Mouse (Mus musculus) forebrain, embryonic 10.5 days (tissue): ENCODE results near the gene Ipcef1. TPM values are rescaled to one million over a fixed set of nuclear protein-coding genes. Genes with fewer than 3 reads are reported as not detected.

Experiments used
- DNase-seq: peaks from one replicate; pipeline ENCODE4 v3.0.0-alpha.2; 2017; ENCODE audit warnings: low spot score; ENCODE audit errors: extremely low spot score
- H3K27ac ChIP-seq: fragments of 300-500 bp; sonication (generic); 2 replicates; pipeline ENCODE4 v1.5.1; 2016; ENCODE audit warnings: mild to moderate bottlenecking
- H3K27me3 ChIP-seq: fragments of 300-500 bp; sonication (generic); 2 replicates; pipeline ENCODE4 v1.6.1; 2016; ENCODE audit warnings: mild to moderate bottlenecking; ENCODE audit not compliant: poor library complexity, severe bottlenecking
- H3K36me3 ChIP-seq: fragments of 300-500 bp; sonication (generic); replicated peaks from 2 replicates; pipeline ENCODE4 v1.6.1; 2016; ENCODE audit warnings: mild to moderate bottlenecking, moderate library complexity
- H3K4me1 ChIP-seq: fragments of 300-500 bp; sonication (generic); 2 replicates; pipeline ENCODE4 v1.6.1; 2016
- H3K4me3 ChIP-seq: fragments of 300-500 bp; sonication (generic); 2 replicates; pipeline ENCODE4 v1.5.1; 2016; ENCODE audit warnings: mild to moderate bottlenecking, moderate library complexity
- H3K9me3 ChIP-seq: fragments of 300-500 bp; sonication (generic); 2 replicates; pipeline ENCODE4 v1.6.1; 2016; ENCODE audit warnings: mild to moderate bottlenecking, moderate library complexity
- WGBS: fragments of 180-500 bp; shearing (Covaris S2); methylation state at CpG from one replicate; pipeline ENCODE4 v1.1.7; 2016; 5-methylcytosine and 5-hydroxymethylcytosine counted together
- polyA plus RNA-seq: library from polyadenylated mRNA; unstranded; fragments of >200 nt; fragmentation: Nextera tagmentation; extraction: Ambion mirVana; gene quantifications from 2 replicates; pipeline ENCODE4 v1.2.1, GENCODE M21; 2016

The Ipcef1 gene
- polyA plus RNA-seq, 1 experiment from 2014 or later = 0.26 TPM

DNA sequence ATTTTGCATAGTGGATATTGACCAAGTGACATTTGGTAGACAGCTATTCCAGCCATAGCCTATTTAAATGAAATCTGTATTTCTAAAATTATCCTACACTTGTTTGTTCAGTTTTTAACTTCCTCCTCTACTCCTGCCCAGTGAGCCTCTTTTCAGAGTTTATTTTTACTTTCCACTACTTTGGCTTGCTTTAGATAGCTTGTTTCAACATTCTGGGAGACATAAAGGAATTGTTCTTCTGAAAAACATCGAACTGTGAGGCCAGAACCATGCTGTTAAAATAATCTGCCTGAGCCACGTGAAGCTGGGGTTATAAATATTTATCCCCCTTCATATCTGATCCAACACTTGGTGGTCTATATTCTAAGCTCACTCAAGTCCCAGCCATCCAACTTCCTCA lies 121.4 kb downstream of the Ipcef1 start:
- Histone ChIP-seq H3K36me3 (no peaks in the 10 kb centered on the region), H3K27ac (no peak overlapping the region), H3K9me3 (no peaks in the 10 kb centered on the region), H3K4me3 (no peak overlapping the region), H3K4me1 (no peaks in the 10 kb centered on the region), H3K27me3 (no peaks in the 10 kb centered on the region)
- WGBS = 85% methylated on average over 2 of the region's 2 CpGs
- DNase-seq = no peak

DNA sequence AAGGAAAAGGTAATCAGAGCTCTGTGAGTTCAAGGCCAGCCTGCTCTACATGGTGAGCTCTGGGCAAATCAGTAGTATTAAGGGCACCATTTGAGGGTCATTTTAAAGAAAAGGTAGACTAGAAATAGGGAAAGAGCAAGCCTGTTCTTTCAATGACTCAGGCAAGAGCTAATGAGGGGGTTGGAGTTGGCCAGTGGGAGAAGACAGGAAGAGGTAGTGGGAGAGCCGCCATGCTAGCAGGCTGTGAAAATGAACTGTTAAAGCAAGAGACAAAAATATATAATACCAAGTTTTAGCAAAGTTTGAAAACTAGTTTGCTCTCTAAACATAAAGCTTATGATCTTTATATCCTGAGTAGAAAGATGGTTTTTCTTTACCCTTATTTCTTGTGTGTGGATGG lies 121.9 kb downstream of the Ipcef1 start:
- DNase-seq = no peak
- WGBS = 100% methylated on average over 1 of the region's 1 CpGs

DNA sequence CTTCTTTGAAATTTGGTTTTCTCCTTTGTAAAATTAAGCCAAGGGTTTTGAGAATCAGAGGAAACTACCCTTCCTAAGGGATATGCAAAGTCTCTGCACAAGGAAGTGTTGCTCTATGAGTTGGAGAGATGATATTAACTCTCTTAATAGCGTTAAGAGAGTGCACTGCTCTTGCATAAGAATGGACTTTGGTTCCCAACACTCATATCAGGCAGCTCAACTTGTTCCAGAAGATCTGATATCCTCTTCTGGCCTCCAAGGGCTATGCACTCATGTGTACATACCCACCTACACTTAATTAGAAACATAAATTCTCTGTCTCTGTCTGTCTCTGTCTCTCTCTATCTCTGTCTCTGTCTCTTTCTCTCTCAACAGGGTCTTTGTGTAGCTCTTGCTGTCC lies 123.4 kb downstream of the Ipcef1 start:
- DNase-seq = no peak
- no peaks in the 10 kb centered on the region for H3K36me3 ChIP-seq
- H3K27ac ChIP-seq = no peak overlapping the region
- no peaks in the 10 kb centered on the region for H3K4me1 ChIP-seq
- 53% methylated on average over 1 of the region's 1 CpGs for WGBS
- H3K4me3 ChIP-seq = no peak overlapping the region
- H3K27me3 ChIP-seq = no peaks in the 10 kb centered on the region
- H3K9me3 ChIP-seq = no peaks in the 10 kb centered on the region

More for the DNA sequence above, 121.9 kb downstream of the Ipcef1 start:
- Histone ChIP-seq H3K27ac (no peak overlapping the region), H3K36me3 (no peaks in the 10 kb centered on the region), H3K9me3 (no peaks in the 10 kb centered on the region), H3K4me3 (no peak overlapping the region), H3K27me3 (no peaks in the 10 kb centered on the region), H3K4me1 (no peaks in the 10 kb centered on the region)

DNA sequence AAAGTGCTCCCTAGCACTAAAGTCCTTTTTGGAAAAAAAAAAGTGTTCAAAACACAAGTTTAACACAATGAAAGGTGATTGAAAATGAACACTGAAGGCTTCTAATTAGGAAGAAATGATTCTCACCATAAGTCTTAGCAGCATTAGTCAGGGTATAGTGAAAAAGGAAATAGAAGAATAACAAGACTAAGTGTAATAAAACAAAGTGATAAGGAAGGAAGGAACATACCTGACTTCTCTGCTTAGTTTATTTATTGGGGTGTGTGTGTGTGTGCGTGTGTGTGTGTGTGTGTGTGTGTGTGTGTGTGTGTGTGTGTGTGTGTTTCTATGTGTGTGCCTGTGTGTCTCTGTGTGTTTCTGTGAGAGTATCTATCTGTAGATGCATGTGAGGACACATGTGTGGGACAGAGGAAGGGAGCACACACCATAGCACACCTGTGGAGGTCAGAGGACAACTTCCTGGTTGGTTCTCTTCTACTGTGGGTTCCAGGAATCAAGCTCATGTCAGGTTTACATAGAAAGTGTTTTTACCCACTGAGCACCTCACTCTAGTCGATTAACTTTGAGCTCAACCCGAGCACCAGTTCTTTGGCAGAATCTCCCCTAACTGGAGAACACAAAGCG lies 124.6 kb downstream of the Ipcef1 start:
- WGBS = 86% methylated on average over 4 of the region's 4 CpGs
- Histone ChIP-seq H3K27ac (no peak overlapping the region), H3K9me3 (no peaks in the 10 kb centered on the region), H3K27me3 (no peaks in the 10 kb centered on the region), H3K4me1 (no peaks in the 10 kb centered on the region), H3K36me3 (no peaks in the 10 kb centered on the region), H3K4me3 (no peak overlapping the region)
- no peak for DNase-seq

DNA sequence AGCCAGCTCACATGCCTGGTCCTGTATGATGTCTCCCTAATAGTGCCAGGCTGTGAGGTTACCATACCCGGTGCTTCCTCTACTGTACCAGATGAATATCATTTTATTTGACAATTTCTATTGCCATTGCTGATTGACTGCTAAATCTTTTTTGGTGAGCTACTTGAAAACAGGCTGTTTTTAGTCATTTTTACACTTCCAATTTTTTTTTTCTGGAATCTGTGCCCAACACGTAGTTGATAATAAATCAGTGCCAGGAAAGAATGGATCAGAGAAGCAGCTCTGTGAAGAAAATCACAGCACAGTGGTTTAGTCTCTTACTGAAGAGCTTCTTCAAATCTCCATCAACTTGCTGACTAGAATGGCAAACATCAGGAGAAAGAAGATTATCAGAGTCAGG lies 125.6 kb downstream of the Ipcef1 start:
- Histone ChIP-seq H3K36me3 (no peaks in the 10 kb centered on the region), H3K4me1 (no peaks in the 10 kb centered on the region), H3K27me3 (no peaks in the 10 kb centered on the region), H3K9me3 (no peaks in the 10 kb centered on the region), H3K27ac (no peak overlapping the region), H3K4me3 (no peak overlapping the region)
- WGBS = 97% methylated on average over 2 of the region's 2 CpGs
- no peak for DNase-seq

DNA sequence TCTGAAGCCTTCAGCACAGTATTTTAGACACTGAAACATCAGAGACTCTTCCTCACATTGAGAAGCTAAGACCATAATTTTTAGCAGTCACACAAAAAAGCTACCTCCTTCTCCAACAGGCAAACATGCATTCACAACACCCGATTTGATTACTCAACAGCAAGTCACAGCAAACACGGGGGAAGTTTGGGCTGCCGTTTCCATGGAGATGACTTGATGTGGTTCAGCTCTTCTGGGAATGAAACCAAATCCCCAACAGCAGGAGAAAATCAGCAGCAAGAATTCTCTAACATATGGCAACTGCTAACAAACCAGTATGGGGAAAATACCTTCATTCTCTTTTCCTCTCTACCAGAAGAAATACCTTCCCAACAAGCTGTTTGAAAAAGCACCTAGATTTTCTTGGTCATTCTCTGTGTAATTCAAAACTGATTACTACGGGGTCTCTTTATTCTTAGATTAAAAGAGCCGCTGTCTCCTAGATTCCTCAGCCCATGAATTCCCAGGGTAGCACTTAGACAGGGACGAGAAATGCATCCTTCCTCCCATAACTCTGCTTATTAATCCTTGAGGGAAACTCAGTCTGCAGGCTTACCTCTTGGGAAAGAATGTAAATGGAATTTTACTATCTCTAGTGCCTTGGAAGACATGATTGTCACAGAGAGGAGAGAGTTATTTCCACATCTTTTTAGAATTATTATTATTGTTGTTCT lies 135.6 kb downstream of the Ipcef1 start:
- Histone ChIP-seq H3K9me3 (no peaks in the 10 kb centered on the region), H3K4me1 (peaks cover 22% of the 10 kb centered on the region), H3K27me3 (no peaks in the 10 kb centered on the region), H3K27ac (peak overlapping the region; percentile 44; the same call in 1 of the 2 replicates), H3K36me3 (no peaks in the 10 kb centered on the region), H3K4me3 (no peak overlapping the region)
- 23% methylated on average over 6 of the region's 6 CpGs for WGBS
- DNase-seq = peak; percentile 42

DNA sequence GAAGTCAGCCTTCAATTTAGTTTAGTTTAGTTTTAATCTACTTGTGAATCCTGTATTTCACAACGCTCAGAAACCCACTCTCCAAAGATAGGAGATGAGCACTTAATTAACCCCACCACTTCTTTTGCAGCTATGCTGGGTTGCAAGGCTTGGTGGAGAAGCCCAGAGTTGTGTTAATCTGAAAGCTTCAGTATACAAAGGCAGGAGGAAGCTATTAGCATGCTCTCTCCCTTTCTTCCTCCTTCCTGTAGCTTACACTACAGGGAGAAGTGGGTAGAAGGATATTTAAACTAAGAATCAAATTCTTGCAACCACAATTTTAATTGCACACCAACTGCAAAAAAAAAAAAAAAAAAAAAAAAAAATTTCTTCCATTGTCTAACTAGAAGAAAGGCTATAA lies 136.3 kb downstream of the Ipcef1 start:
- no peaks in the 10 kb centered on the region for H3K9me3 ChIP-seq
- H3K36me3 ChIP-seq = no peaks in the 10 kb centered on the region
- H3K4me3 ChIP-seq = no peak overlapping the region
- no peaks in the 10 kb centered on the region for H3K27me3 ChIP-seq
- peaks cover 22% of the 10 kb centered on the region for H3K4me1 ChIP-seq
- DNase-seq = no peak
- 38% methylated on average over 1 of the region's 1 CpGs for WGBS
- 0 out of 2 replicates have a peak overlapping the region, but pooled peaks have one; percentile 20 for H3K27ac ChIP-seq

DNA sequence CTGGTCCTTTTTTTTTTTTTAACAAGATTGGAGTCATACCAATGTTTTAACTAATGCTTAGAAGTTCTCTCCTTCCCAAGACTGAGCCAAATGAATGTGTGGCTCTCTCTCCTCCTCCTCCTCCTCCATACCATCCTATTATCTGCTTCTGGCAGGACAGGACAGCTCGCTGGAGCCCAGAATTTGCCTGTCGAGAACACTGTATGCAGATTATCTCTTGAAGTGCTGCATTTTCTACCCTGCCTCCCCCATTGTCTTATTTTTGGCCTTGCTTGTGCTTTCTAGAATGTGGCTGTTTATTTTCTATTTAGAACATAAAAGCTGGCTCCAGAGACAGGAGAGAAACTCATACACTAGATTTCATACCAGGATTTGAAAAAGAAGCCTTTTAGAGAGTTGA lies 142.5 kb downstream of the Ipcef1 start:
- Histone ChIP-seq H3K27ac (no peak overlapping the region), H3K36me3 (no peaks in the 10 kb centered on the region), H3K4me1 (0 out of 2 replicates have a peak, but pooled peaks cover 4% of the 10 kb centered on the region), H3K27me3 (no peaks in the 10 kb centered on the region), H3K4me3 (no peak overlapping the region), H3K9me3 (no peaks in the 10 kb centered on the region)
- 74% methylated on average over 2 of the region's 2 CpGs for WGBS
- DNase-seq = no peak

DNA sequence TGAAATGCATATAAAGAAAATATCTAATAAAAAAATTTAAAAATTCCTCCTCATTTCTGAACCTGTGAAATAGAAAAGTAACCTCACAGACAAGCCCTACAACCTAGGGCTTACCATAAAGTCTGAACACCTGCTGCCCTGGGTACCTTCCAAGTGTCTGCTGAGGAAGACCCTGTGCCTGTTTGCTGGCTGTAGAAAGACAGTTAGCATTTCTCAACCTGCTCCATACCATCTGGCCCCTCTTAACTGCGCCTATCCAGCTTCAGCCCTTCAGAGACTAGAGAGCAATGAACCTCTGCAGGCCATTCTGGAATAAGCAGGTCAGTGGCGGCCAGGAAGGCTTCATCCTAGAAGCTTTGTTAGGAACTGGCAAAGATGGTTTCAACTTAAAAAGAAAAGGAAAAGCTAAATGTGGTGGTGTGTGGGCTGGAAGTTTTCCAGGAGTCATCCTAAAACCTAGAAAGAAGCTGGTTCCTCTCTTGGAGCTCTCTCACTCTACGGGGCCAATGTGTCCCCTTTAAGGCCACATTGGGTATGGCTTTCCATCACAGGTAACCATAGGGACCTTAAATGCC lies 150.4 kb downstream of the Ipcef1 start:
- Histone ChIP-seq H3K4me3 (no peak overlapping the region), H3K27me3 (no peaks in the 10 kb centered on the region), H3K9me3 (no peaks in the 10 kb centered on the region), H3K36me3 (no peaks in the 10 kb centered on the region), H3K27ac (no peak overlapping the region), H3K4me1 (no peaks in the 10 kb centered on the region)
- no peak for DNase-seq
- WGBS = 97% methylated on average over 3 of the region's 3 CpGs

DNA sequence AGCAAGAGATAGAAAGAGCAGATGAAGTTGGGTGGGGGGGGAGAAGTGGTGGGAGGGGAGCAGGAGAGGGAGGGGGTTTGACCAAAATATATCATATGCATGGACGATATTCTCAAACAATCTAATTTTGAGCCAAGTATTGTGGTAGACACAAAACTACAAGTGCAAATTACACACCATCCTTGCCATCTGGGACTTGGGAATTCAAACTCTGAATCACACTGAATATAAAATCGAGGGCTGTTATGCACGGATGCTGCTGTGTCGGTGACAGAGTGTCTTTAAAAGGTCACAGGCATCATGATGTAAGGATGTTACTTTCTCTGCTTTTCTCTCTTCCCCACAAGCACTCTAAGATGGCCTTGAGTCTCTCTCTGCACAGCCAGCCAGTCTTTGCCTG lies 152.2 kb downstream of the Ipcef1 start:
- Histone ChIP-seq H3K4me3 (no peak overlapping the region), H3K9me3 (no peaks in the 10 kb centered on the region), H3K27me3 (no peaks in the 10 kb centered on the region), H3K4me1 (no peaks in the 10 kb centered on the region), H3K36me3 (no peaks in the 10 kb centered on the region), H3K27ac (no peak overlapping the region)
- 88% methylated on average over 4 of the region's 4 CpGs for WGBS
- DNase-seq = no peak

DNA sequence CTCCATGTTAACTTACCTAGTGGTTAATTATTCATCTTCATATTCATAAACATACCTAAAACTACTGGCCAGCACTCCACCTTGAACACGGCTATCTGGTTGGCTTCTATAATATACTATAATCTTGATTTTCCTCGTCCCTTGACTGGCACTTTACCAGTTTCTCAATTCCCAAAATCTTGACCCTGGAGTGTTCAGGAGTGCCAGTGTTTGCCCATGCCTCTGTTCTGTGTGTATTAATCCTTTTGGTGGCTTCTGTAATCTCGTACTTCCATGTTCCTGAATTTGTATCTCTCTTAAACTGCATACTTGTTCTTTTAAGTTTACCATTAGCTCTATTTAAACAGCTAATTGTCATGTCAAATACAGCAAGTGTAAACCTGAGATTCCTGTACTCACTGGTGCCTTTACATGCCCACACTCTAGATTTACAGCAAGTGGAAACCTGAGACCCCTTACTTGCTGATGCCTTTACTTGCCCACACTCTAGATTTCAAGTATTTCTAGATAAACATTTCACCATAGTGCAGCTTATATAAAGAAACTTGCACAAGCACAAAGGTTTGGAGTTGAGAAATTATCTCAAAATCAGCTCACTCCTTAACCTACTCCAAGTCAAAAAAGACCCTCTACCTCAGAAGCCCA lies 155.5 kb downstream of the Ipcef1 start:
- Histone ChIP-seq H3K9me3 (no peaks in the 10 kb centered on the region), H3K4me1 (no peaks in the 10 kb centered on the region), H3K36me3 (no peaks in the 10 kb centered on the region), H3K4me3 (no peak overlapping the region), H3K27ac (no peak overlapping the region), H3K27me3 (no peaks in the 10 kb centered on the region)
- no peak for DNase-seq
- WGBS = 87% methylated on average over 3 of the region's 3 CpGs

DNA sequence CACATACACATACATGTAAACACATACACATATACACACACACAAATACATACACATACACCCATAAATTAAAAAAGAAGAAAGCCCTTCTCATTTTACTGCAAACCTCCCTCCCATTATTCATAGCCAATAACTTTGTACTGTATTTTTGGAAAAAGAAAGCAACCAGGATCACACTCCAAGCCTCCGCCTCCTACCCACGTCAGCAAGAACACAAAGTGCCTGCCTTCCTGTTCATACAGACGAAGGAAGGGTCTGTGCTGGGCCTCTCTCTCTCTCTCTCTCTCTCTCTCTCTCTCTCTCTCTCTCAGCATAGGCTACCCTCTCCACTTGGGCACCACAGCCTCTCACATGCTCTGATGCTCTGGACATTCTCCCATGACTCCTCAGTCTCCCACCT lies 156.5 kb downstream of the Ipcef1 start:
- DNase-seq = no peak
- Histone ChIP-seq H3K27ac (no peak overlapping the region), H3K36me3 (no peaks in the 10 kb centered on the region), H3K4me1 (no peaks in the 10 kb centered on the region), H3K27me3 (no peaks in the 10 kb centered on the region), H3K4me3 (no peak overlapping the region), H3K9me3 (no peaks in the 10 kb centered on the region)
- WGBS = 81% methylated on average over 3 of the region's 3 CpGs
